ENCODE assay signal across 24 mouse cellular contexts in genomic region chr4:106018936-106019335, GRCm38 (mm10).
A peak's percentile ranks its signal among the peaks of the same experiment; 100 is the strongest.
DNase-seq lines count a peak whose midpoint lies in the region; ATAC-seq and TF ChIP-seq lines count a peak whose summit lies in the region.
"Had no signal": no experiment of that assay in that cellular context is flagged by ENCODE, and none has a peak within 500 bp of the region (broad histone marks: within the 10 kb centered on the region; RNA-seq: fewer than 3 reads in every experiment).

No protein-coding gene starts in this region.

- no peak overlapping the region for H3K4me3 ChIP-seq in kidney, adult 2 months (ENCODE audit: insufficient read depth, low read depth, low read length)
- H3K4me3 ChIP-seq in kidney, embryonic 15.5 days (replicated peaks) = no peak overlapping the region
- no peak overlapping the region for H3K4me3 ChIP-seq in limb, embryonic 10.5 days
- H3K4me3 ChIP-seq: embryonic facial prominence, embryonic 12.5 days; embryonic facial prominence, embryonic 15.5 days; gastrocnemius, adult 2 months; heart, embryonic 13.5 days had no signal

- no peak overlapping the region for H3K9ac ChIP-seq in kidney, embryonic 15.5 days
- H3K9ac ChIP-seq: embryonic facial prominence, embryonic 12.5 days; embryonic facial prominence, embryonic 15.5 days; forebrain, postnatal 0 days; heart, embryonic 13.5 days; hindbrain, embryonic 14.5 days had no signal

- H3K4me2 ChIP-seq in kidney, embryonic 15.5 days = no peak overlapping the region
- H3K4me2 ChIP-seq: embryonic facial prominence, embryonic 12.5 days; embryonic facial prominence, embryonic 15.5 days; heart, embryonic 13.5 days; hindbrain, embryonic 14.5 days had no signal

- WGBS in kidney, adult 2 months = 65% methylated on average over 4 of the region's 4 CpGs
- WGBS in kidney, embryonic 15.5 days = 83% methylated on average over 4 of the region's 4 CpGs
- 82% methylated on average over 4 of the region's 4 CpGs for WGBS in limb, embryonic 10.5 days

- no peak for ATAC-seq in kidney, embryonic 15.5 days (replicated peaks; ENCODE audit: low FRiP score)
- ATAC-seq: CD4-positive, CD25-positive, alpha-beta regulatory T cell, adult 4 months; forebrain, embryonic 14.5 days; forebrain, postnatal 0 days had no signal

- DNase-seq in kidney, adult 2 months = peak; percentile 66
- DNase-seq in kidney, adult 18-20 months = no peak
- peak; percentile 10 for DNase-seq in kidney, postnatal 14 days
- no peak for DNase-seq in limb, embryonic 10.5 days (ENCODE audit: low spot score)
- DNase-seq in natural killer cell, adult 2 months (ENCODE audit: low spot score in 2 of 2) = no peak
- DNase-seq: adrenal gland, adult 2 months; adrenal gland, postnatal 14 days; cerebellum, adult 11 months; cerebellum, adult 2 months; cerebellum, adult 9-11 months; cerebellum, postnatal 25 days; forebrain, postnatal 0 days; gastrocnemius, adult 2 months; gastrocnemius, postnatal 14 days; heart, adult 11 months; heart, postnatal 14 days; heart, postnatal 4 days had no signal

- no peak overlapping the region for H3K27ac ChIP-seq in kidney, adult 2 months (ENCODE audit: insufficient read depth, low read depth, low read length)
- H3K27ac ChIP-seq in kidney, embryonic 15.5 days = no peak overlapping the region
- 0 out of 2 replicates have a peak overlapping the region, but pooled peaks have one; percentile 19 for H3K27ac ChIP-seq in limb, embryonic 10.5 days
- H3K27ac ChIP-seq: embryonic facial prominence, embryonic 12.5 days; embryonic facial prominence, embryonic 15.5 days; gastrocnemius, adult 2 months; heart, embryonic 13.5 days; hindbrain, embryonic 14.5 days had no signal

- H3K36me3 ChIP-seq in kidney, adult 2 months (ENCODE audit: control insufficient read depth, insufficient read depth, low read length) = no peaks in the 10 kb centered on the region
- no peaks in the 10 kb centered on the region for H3K36me3 ChIP-seq in kidney, embryonic 15.5 days
- H3K36me3 ChIP-seq in limb, embryonic 10.5 days = no peaks in the 10 kb centered on the region
- H3K36me3 ChIP-seq: embryonic facial prominence, embryonic 12.5 days; embryonic facial prominence, embryonic 15.5 days; heart, embryonic 13.5 days had no signal

- TF ChIP-seq POLR2A in kidney, adult 2 months (IDR thresholded peaks at IDR 0.05; ENCODE audit: low read depth, low read length) = no peak

- no peaks in the 10 kb centered on the region for H3K9me3 ChIP-seq in kidney, embryonic 15.5 days (replicated peaks)
- no peaks in the 10 kb centered on the region for H3K9me3 ChIP-seq in limb, embryonic 10.5 days (replicated peaks)
- H3K9me3 ChIP-seq: embryonic facial prominence, embryonic 12.5 days; embryonic facial prominence, embryonic 15.5 days; heart, embryonic 13.5 days had no signal

- no peak for TF ChIP-seq CTCF in kidney, adult 2 months (conservative IDR thresholded peaks at IDR 0.05; ENCODE audit: insufficient read depth, insufficient read length, low read depth, low read length)

- no peaks in the 10 kb centered on the region for H3K27me3 ChIP-seq in kidney, adult 2 months (replicated peaks; ENCODE audit: control insufficient read depth, insufficient read depth, low read length)
- H3K27me3 ChIP-seq in kidney, embryonic 15.5 days = no peaks in the 10 kb centered on the region
- no peaks in the 10 kb centered on the region for H3K27me3 ChIP-seq in limb, embryonic 10.5 days (ENCODE audit: low read depth, poor library complexity, severe bottlenecking)
- H3K27me3 ChIP-seq: embryonic facial prominence, embryonic 12.5 days; embryonic facial prominence, embryonic 15.5 days; heart, embryonic 13.5 days had no signal

- H3K4me1 ChIP-seq in kidney, adult 2 months (ENCODE audit: control insufficient read depth, insufficient read depth, low read length) = peaks cover 6% of the 10 kb centered on the region; the same call in 1 of the 2 replicates
- H3K4me1 ChIP-seq in kidney, embryonic 15.5 days = peaks cover 4% of the 10 kb centered on the region; the same call in 1 of the 2 replicates
- peaks cover 62% of the 10 kb centered on the region for H3K4me1 ChIP-seq in limb, embryonic 10.5 days

Comparison
In these comparisons a context has a peak if more than half of its experiments do, and no peak if none do; other contexts are left out.
1. DNase-seq: peak in kidney, adult 2 months (single experiment) and kidney, postnatal 14 days (single experiment); none in kidney, adult 18-20 months (single experiment), limb, embryonic 10.5 days (single experiment) and natural killer cell, adult 2 months (0 of 2).